In the genomic region with DNA sequence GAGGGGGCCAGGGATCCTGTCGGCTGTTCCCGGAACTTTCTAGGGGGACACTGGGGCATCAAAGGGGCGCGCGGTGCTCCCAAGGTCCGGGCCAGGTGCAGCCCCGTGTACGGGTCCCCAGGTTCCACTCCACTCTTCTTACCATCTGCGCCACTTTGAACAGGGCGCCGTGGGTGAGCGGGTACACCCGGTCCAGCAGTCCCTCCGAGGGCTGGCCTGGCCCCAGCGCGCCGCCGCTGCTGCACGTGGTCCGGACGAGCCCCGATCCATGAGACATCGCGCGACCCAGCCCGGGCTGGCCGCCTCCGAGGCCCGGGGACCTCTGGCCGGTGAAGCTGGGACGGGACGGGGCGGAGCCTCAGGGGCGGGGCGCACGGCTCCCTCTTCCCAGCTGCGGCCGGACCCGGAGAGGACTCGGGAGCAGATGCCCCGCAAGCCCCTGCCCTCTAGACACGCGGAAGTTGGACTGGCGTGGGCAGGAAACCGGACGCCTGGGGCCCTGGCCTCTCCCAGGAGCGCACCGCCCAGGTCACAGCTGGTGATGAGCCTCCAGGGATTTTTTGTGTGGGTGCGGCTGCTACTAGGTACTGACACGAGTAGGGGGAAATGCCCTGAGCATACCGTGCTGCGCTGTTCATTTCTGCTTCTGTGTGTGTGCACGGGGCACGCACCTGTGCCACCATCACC, we compare ENCODE assay signal across 8 mouse cellular contexts. TPM values are rescaled to one million over a fixed set of nuclear protein-coding genes. Genes with fewer than 3 reads are reported as not detected.
DNase-seq lines count a peak whose midpoint lies in the region; ATAC-seq and TF ChIP-seq lines count a peak whose summit lies in the region.

A gene (minus strand): TSS at position 331 of the 687 bp plus-strand sequence.

- H3K27ac ChIP-seq in hindbrain, embryonic 16.5 days (ENCODE audit: low read depth, low read length): no peak within 1 kb of the TSS
- H3K27ac ChIP-seq in liver, embryonic 12.5 days: peak within 1 kb of the TSS; percentile 74
- peak within 1 kb of the TSS; percentile 88 for H3K27ac ChIP-seq in stomach, embryonic 15.5 days

- H3K36me3 ChIP-seq in hindbrain, embryonic 16.5 days (ENCODE audit: control insufficient read depth, insufficient read depth, low read length): no peaks in the 10 kb centered on the region
- H3K36me3 ChIP-seq in liver, embryonic 12.5 days: no peaks in the 10 kb centered on the region
- H3K36me3 ChIP-seq in myocyte (ENCODE audit: control insufficient read depth, insufficient read depth): no peaks in the 10 kb centered on the region
- no peaks in the 10 kb centered on the region for H3K36me3 ChIP-seq in stomach, embryonic 15.5 days

- peaks cover 8% of the 10 kb centered on the region for H3K4me1 ChIP-seq in hindbrain, embryonic 16.5 days (ENCODE audit: control insufficient read depth, insufficient read depth, low read depth, low read length)
- H3K4me1 ChIP-seq in liver, embryonic 12.5 days: peaks cover 58% of the 10 kb centered on the region
- H3K4me1 ChIP-seq in stomach, embryonic 15.5 days: peaks cover 16% of the 10 kb centered on the region

- peak within 1 kb of the TSS; percentile 22 for H3ac ChIP-seq in myocyte (ENCODE audit: control insufficient read depth, insufficient read length)

- TF ChIP-seq POLR2A in myocyte (IDR thresholded peaks at IDR 0.05; ENCODE audit: insufficient read length, low read depth): peak; percentile 79

- no peaks in the 10 kb centered on the region for H3K79me2 ChIP-seq in myocyte (ENCODE audit: control insufficient read depth, insufficient read depth)

- peak; percentile 82 for ATAC-seq in hindbrain, embryonic 16.5 days
- peak; percentile 79 for ATAC-seq in liver, embryonic 12.5 days
- ATAC-seq in stomach, embryonic 15.5 days (ENCODE audit: insufficient read depth, low FRiP score, low read depth): peak; percentile 86

- 1% methylated on average over 44 of the region's 54 CpGs for WGBS in hindbrain, embryonic 16.5 days
- 1% methylated on average over 52 of the region's 54 CpGs for WGBS in liver, embryonic 12.5 days (ENCODE audit: insufficient replicate concordance)
- WGBS in stomach, embryonic 15.5 days: under 1% methylated on average over 54 of the region's 54 CpGs

- peak within 1 kb of the TSS; percentile 64 for H3K9ac ChIP-seq in hindbrain, embryonic 16.5 days (ENCODE audit: low read depth, low read length)
- H3K9ac ChIP-seq in liver, embryonic 12.5 days: peak within 1 kb of the TSS; percentile 65
- H3K9ac ChIP-seq in stomach, embryonic 15.5 days: peak within 1 kb of the TSS; percentile 53

- peak; percentile 25 for DNase-seq in cerebellum, adult 11 months
- DNase-seq in cerebellum, adult 9-10 months: no peak
- DNase-seq in cerebellum, adult 8-10 months: peak; percentile 36
- peak; percentile 79 for DNase-seq in gastrocnemius, postnatal 10 days

- peak within 1 kb of the TSS; percentile 99 for H3K4me2 ChIP-seq in hindbrain, embryonic 16.5 days (ENCODE audit: low read length)
- peak within 1 kb of the TSS; percentile 87 for H3K4me2 ChIP-seq in liver, embryonic 12.5 days
- H3K4me2 ChIP-seq in myocyte (ENCODE audit: low read depth): peak within 1 kb of the TSS; percentile 79
- H3K4me2 ChIP-seq in stomach, embryonic 15.5 days: peak within 1 kb of the TSS; percentile 85

- H3K4me3 ChIP-seq in hindbrain, embryonic 16.5 days (ENCODE audit: low read length): peak within 1 kb of the TSS; percentile 54
- peak within 1 kb of the TSS; percentile 61 for H3K4me3 ChIP-seq in liver, embryonic 12.5 days
- H3K4me3 ChIP-seq in myocyte: peak within 1 kb of the TSS; percentile 35
- peak within 1 kb of the TSS; percentile 63 for H3K4me3 ChIP-seq in stomach, embryonic 15.5 days (replicated peaks)

- H3K27me3 ChIP-seq in hindbrain, embryonic 16.5 days (replicated peaks; ENCODE audit: control insufficient read depth, insufficient read depth, low read length): no peaks in the 10 kb centered on the region
- H3K27me3 ChIP-seq in liver, embryonic 12.5 days (replicated peaks): peaks cover 35% of the 10 kb centered on the region
- H3K27me3 ChIP-seq in myocyte (ENCODE audit: control insufficient read depth, insufficient read depth, insufficient read length): no peaks in the 10 kb centered on the region
- no peaks in the 10 kb centered on the region for H3K27me3 ChIP-seq in stomach, embryonic 15.5 days (replicated peaks)

- 0 out of 2 replicates have a peak, but pooled peaks cover under 1% of the 10 kb centered on the region for H3K9me3 ChIP-seq in hindbrain, embryonic 16.5 days (ENCODE audit: control insufficient read depth, low read length)
- no peaks in the 10 kb centered on the region for H3K9me3 ChIP-seq in liver, embryonic 12.5 days (replicated peaks)
- H3K9me3 ChIP-seq in stomach, embryonic 15.5 days: no peaks in the 10 kb centered on the region

TF ChIP-seq in myocyte, 11 proteins besides CTCF, POLR2A, EP300 and RAD21:
- TF ChIP-seq MYOG (IDR thresholded peaks at IDR 0.05; ENCODE audit: control insufficient read depth in 1 of 3, insufficient read depth in 1 of 3, insufficient read length in 2 of 3, low read depth in 2 of 3) (peak in 1 of 3 experiments; percentile 49), REST (IDR thresholded peaks at IDR 0.05; ENCODE audit: insufficient read depth, insufficient read length) (no peak), MAX (IDR thresholded peaks at IDR 0.05; ENCODE audit: low read depth) (no peak), SRF (IDR thresholded peaks at IDR 0.05; ENCODE audit: control insufficient read depth, insufficient read length, low read depth) (no peak), TCF3 (IDR thresholded peaks at IDR 0.05; ENCODE audit: insufficient read length, low read depth) (no peak), CEBPB (IDR thresholded peaks at IDR 0.05; ENCODE audit: insufficient read depth, poor library complexity, severe bottlenecking) (no peak), E2F4 (IDR thresholded peaks at IDR 0.05; ENCODE audit: insufficient read depth) (no peak), MYOD1 (IDR thresholded peaks at IDR 0.05; ENCODE audit: control insufficient read depth in 1 of 3, insufficient read length in 2 of 3, low read depth in 2 of 3) (no peak), POLR2AphosphoS2 (IDR thresholded peaks at IDR 0.05; ENCODE audit: insufficient read length, low read depth) (peak; percentile 56)

RNA-seq across cellular contexts. Expression of the gene that starts here (rescaled TPM):
- 10 to 100 TPM; 14.1 to 16.7 TPM for total RNA-seq in gastrocnemius, postnatal 10 days (2021)
- 9.5 and 13.8 TPM in 2 replicates for polyA plus RNA-seq in hindbrain, embryonic 16.5 days (2015; fragmentation: Nextera tagmentation; extraction: Ambion mirVana)
- 69.9 and 70.4 TPM in 2 replicates for polyA plus RNA-seq in liver, embryonic 12.5 days (2016; fragmentation: Nextera tagmentation; extraction: Ambion mirVana)
- 38.1 TPM for polyA plus RNA-seq in myocyte (2012; fragmentation: generic; extraction: Trizol)
- 103 and 105 TPM in 2 replicates for polyA plus RNA-seq in stomach, embryonic 15.5 days (2015; fragmentation: Nextera tagmentation; extraction: Ambion mirVana)
